Mouse (Mus musculus) frontal cortex, adult 2 months (tissue): ENCODE measurements around the gene Triobp. TPM values are rescaled to one million over a fixed set of nuclear protein-coding genes. Genes with fewer than 3 reads are reported as not detected.

Source experiments
- DNase-seq, 2 experiments: peaks; one replicate each; pipeline ENCODE4 v3.0.0; 2022; ENCODE audit warnings: low spot score in 1 of 2; ENCODE audit errors: extremely low spot score in 1 of 2
- polyA plus RNA-seq: library from polyadenylated mRNA; depleted of rRNA; stranded (reverse); fragments of >200 nt; gene quantifications from 2 replicates; pipeline ENCODE4 v1.2.3, GENCODE M21; 2012

Triobp gene
- polyA plus RNA-seq, 1 experiment: 13.9 TPM

GRCm38 (mm10) chr15:78959537-78959936 is 12.0 kb downstream of the Triobp start:
- no peak for DNase-seq

- no peak for DNase-seq
These were observed 12.6 kb downstream of the Triobp start for GRCm38 (mm10) chr15:78960088-78960487.

- peak in 1 of 2 experiments; percentile 53 for DNase-seq
These were observed 15.4 kb downstream of the Triobp start for GRCm38 (mm10) chr15:78962885-78963284.

GRCm38 (mm10) chr15:78971626-78972025 is 24.1 kb downstream of the Triobp start:
- DNase-seq: no peak

GRCm38 (mm10) chr15:78973950-78974349 is 26.4 kb downstream of the Triobp start:
- DNase-seq: no peak

GRCm38 (mm10) chr15:78977676-78978159 is 30.2 kb downstream of the Triobp start:
- DNase-seq: no peak

GRCm38 (mm10) chr15:78978875-78979274 is 31.4 kb downstream of the Triobp start:
- no peak for DNase-seq

GRCm38 (mm10) chr15:78980084-78980483 is 32.6 kb downstream of the Triobp start:
- DNase-seq: no peak

- DNase-seq: peak in 1 of 2 experiments; percentile 43
These were observed 35.3 kb downstream of the Triobp start for GRCm38 (mm10) chr15:78982658-78983435.

GRCm38 (mm10) chr15:78983436-78984285 is 36.1 kb downstream of the Triobp start:
- peak in 1 of 2 experiments; percentile 39 for DNase-seq

GRCm38 (mm10) chr15:78984286-78984778 is 36.8 kb downstream of the Triobp start:
- no peak for DNase-seq

- no peak for DNase-seq
These were observed 39.2 kb downstream of the Triobp start for GRCm38 (mm10) chr15:78986536-78987220.

- DNase-seq: peak; percentile 69 to 89
These were observed 41.0 kb downstream of the Triobp start for GRCm38 (mm10) chr15:78988499-78988971.

GRCm38 (mm10) chr15:78989152-78990092 is 41.9 kb downstream of the Triobp start:
- DNase-seq: no peak

- DNase-seq: no peak
These were observed 42.6 kb downstream of the Triobp start for GRCm38 (mm10) chr15:78990093-78990463.

- DNase-seq: no peak
These were observed 43.5 kb downstream of the Triobp start for GRCm38 (mm10) chr15:78990970-78991525.

GRCm38 (mm10) chr15:78992235-78992634 is 44.7 kb downstream of the Triobp start:
- DNase-seq: no peak

GRCm38 (mm10) chr15:78992925-78993324 is 45.4 kb downstream of the Triobp start:
- no peak for DNase-seq

- DNase-seq: no peak
These were observed 48.4 kb downstream of the Triobp start for GRCm38 (mm10) chr15:78995916-78996315.
